Mouse (Mus musculus): Measurements from ENCODE around the gene Sbf2. TPM values are rescaled to one million over a fixed set of nuclear protein-coding genes. Genes with fewer than 3 reads are reported as not detected.

The Sbf2 gene
- polyA plus RNA-seq, 1 experiment = 5.5 TPM

DNA sequence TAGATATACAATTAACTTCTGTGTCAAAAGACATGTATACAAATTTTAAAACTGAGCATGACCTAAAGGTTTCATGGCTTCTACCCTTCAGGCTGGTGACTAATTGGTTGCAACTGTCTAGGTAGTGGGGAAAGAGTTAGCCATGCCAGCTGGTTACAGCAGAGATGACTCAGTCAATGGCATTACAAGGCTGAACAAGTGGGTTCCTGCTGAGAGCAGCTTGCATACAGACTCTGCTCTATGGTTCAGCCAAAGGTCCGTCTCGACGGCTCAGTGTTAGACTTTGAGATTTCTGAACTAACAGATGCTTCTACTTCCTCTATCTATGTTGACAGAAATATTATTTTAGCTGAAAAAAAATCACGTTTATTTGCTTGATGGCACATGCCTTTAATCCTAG is 277.1 kb downstream of the Sbf2 start:
- Histone ChIP-seq H3K36me3 (ENCODE audit: control insufficient read depth, insufficient read depth, low read length) (peaks cover 2% of the 10 kb centered on the region; the same call in 1 of the 2 replicates), H3K4me3 (ENCODE audit: extremely low read depth, insufficient read depth, insufficient read length) (no peak overlapping the region), H3K27ac (ENCODE audit: insufficient read depth, low read length) (no peak overlapping the region), H3K4me1 (ENCODE audit: control insufficient read depth, insufficient read depth, insufficient read length) (no peaks in the 10 kb centered on the region), H3K27me3 (ENCODE audit: control insufficient read depth, insufficient read depth, low read length) (no peaks in the 10 kb centered on the region)
- TF ChIP-seq POLR2A (IDR thresholded peaks at IDR 0.05; ENCODE audit: low read depth, low read length) (no peak), CTCF (IDR thresholded peaks at IDR 0.05; ENCODE audit: extremely low read depth, insufficient read depth, insufficient read length, insufficient replicate concordance) (no peak)
- WGBS = 67% methylated on average over 4 of the region's 4 CpGs
- DNase-seq (ENCODE audit: low read depth in 1 of 2, low spot score in 2 of 2) = no peak

DNA sequence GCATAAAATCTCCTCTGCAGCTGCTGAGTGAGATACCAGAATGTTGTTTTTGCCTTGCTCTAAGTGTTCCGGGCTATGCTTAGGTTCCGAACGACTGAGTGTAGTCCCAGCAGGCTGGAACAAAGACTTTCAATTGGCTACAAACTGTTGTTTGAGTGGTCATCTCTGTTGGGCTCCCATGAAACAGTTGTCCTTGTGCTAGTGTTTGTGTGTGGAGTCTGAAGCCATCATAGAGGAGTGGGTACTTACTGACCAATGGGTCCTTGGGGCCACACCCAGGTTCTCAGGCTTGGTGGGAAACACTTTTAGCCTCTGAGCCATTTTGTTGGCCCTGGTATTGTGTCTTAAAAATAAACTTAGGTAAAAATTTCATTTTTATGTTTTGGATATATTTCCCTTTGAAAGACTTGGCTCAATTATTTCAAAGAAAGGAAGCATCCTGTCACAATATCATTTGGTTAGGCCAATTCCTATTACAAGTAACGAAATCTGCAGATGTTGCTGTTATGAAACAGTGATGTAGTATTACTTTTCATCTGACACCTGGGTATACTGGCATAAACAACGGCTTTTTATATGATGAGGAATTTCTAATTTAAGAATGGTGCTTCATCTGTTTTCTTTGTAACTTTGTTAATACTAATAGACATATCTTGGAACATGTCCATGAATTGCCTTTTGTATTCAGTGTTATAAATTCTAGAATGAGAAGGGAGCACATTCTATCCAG is 289.2 kb downstream of the Sbf2 start:
- H3K4me3 ChIP-seq (ENCODE audit: extremely low read depth, insufficient read depth, insufficient read length) = no peak overlapping the region
- no peak overlapping the region for H3K27ac ChIP-seq (ENCODE audit: insufficient read depth, low read length)
- no peaks in the 10 kb centered on the region for H3K4me1 ChIP-seq (ENCODE audit: control insufficient read depth, insufficient read depth, insufficient read length)
- H3K27me3 ChIP-seq (ENCODE audit: control insufficient read depth, insufficient read depth, low read length) = no peaks in the 10 kb centered on the region
- WGBS = 94% methylated on average over 5 of the region's 5 CpGs
- DNase-seq (ENCODE audit: low read depth in 1 of 2, low spot score in 2 of 2) = no peak
- no peaks in the 10 kb centered on the region; the same call in 1 of the 2 replicates for H3K36me3 ChIP-seq (ENCODE audit: control insufficient read depth, insufficient read depth, low read length)
- no peak for TF ChIP-seq CTCF (IDR thresholded peaks at IDR 0.05; ENCODE audit: extremely low read depth, insufficient read depth, insufficient read length, insufficient replicate concordance)
- no peak for TF ChIP-seq POLR2A (IDR thresholded peaks at IDR 0.05; ENCODE audit: low read depth, low read length)

DNA sequence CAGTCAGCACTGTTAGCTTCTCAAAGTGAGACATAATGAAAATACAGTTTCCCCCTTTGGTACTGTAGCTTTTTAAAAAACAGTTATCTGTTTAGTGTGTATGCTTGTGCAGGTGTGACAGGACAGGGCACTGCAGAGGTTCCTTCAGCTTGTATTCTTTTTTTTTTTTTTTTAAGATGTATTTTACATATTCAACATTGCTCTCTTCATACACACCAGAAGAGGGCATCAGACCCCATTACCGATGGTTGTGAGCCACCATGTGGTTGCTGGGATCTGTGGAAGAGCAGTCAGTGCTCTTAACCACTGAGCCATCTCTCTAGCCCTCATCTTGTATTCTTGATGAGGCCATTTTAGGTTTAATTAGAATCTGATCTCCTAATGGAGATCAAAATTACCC is 289.9 kb downstream of the Sbf2 start:
- H3K4me3 ChIP-seq (ENCODE audit: extremely low read depth, insufficient read depth, insufficient read length) = no peak overlapping the region
- TF ChIP-seq CTCF (IDR thresholded peaks at IDR 0.05; ENCODE audit: extremely low read depth, insufficient read depth, insufficient read length, insufficient replicate concordance) (no peak), POLR2A (IDR thresholded peaks at IDR 0.05; ENCODE audit: low read depth, low read length) (no peak)
- H3K27me3 ChIP-seq (ENCODE audit: control insufficient read depth, insufficient read depth, low read length) = no peaks in the 10 kb centered on the region
- H3K36me3 ChIP-seq (ENCODE audit: control insufficient read depth, insufficient read depth, low read length) = no peaks in the 10 kb centered on the region; the same call in 1 of the 2 replicates
- H3K27ac ChIP-seq (ENCODE audit: insufficient read depth, low read length) = no peak overlapping the region
- no peaks in the 10 kb centered on the region for H3K4me1 ChIP-seq (ENCODE audit: control insufficient read depth, insufficient read depth, insufficient read length)
- DNase-seq (ENCODE audit: low read depth in 1 of 2, low spot score in 2 of 2) = no peak
- WGBS = 89% methylated on average over 1 of the region's 1 CpGs

DNA sequence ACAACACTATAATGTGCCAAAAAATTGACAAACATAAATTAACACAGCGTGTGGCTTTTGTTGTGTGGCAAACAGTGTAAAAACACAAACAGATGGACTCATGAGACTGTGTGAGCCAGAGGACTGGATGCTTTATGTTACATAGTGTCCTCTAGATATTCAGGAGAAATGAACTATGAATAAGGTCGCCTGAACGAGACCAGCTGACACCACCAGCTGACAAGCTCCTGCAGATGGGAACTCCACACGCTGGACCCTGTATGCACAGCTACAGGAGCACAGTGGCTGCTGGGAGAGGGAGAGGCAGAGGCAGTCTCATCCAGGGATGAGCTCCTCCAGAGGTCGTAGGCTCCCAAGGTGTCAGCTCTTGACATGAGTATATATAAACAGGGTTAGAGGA is 293.6 kb downstream of the Sbf2 start:
- TF ChIP-seq CTCF (IDR thresholded peaks at IDR 0.05; ENCODE audit: extremely low read depth, insufficient read depth, insufficient read length, insufficient replicate concordance) (no peak), POLR2A (IDR thresholded peaks at IDR 0.05; ENCODE audit: low read depth, low read length) (no peak)
- WGBS = 93% methylated on average over 5 of the region's 5 CpGs
- Histone ChIP-seq H3K27ac (ENCODE audit: insufficient read depth, low read length) (no peak overlapping the region), H3K4me1 (ENCODE audit: control insufficient read depth, insufficient read depth, insufficient read length) (no peaks in the 10 kb centered on the region), H3K4me3 (ENCODE audit: extremely low read depth, insufficient read depth, insufficient read length) (no peak overlapping the region), H3K36me3 (ENCODE audit: control insufficient read depth, insufficient read depth, low read length) (no peaks in the 10 kb centered on the region), H3K27me3 (ENCODE audit: control insufficient read depth, insufficient read depth, low read length) (no peaks in the 10 kb centered on the region)
- no peak for DNase-seq (ENCODE audit: low read depth in 1 of 2, low spot score in 2 of 2)

DNA sequence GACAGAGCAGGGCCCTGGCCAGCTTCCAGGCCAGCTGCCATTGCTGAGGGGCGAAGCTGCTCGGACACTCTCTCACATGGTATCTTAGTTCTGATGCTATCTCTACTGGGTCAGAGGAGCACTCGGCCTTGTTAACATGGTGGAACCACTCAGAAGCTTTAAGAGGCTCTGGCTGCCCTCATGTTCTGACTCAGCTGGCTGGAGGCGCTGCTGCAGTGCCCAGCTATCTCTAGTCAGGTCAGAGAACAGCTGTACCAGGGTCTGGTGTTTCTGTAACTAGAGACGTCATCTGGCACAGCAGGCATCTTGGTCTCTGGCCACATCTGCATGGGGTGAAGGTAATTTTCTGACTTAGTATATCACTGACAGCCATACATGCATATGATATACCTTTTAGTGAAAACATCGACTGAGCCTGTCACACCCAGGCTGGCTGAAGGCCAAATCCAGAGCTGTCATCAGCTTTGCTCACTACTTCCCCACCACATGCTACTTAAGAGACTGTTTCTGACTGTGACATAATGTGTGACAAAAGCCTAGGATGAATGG is 295.7 kb downstream of the Sbf2 start:
- no peaks in the 10 kb centered on the region for H3K4me1 ChIP-seq (ENCODE audit: control insufficient read depth, insufficient read depth, insufficient read length)
- TF ChIP-seq POLR2A (IDR thresholded peaks at IDR 0.05; ENCODE audit: low read depth, low read length) = no peak
- TF ChIP-seq CTCF (IDR thresholded peaks at IDR 0.05; ENCODE audit: extremely low read depth, insufficient read depth, insufficient read length, insufficient replicate concordance) = no peak
- DNase-seq (ENCODE audit: low read depth in 1 of 2, low spot score in 2 of 2) = no peak
- H3K4me3 ChIP-seq (ENCODE audit: extremely low read depth, insufficient read depth, insufficient read length) = no peak overlapping the region
- 69% methylated on average over 6 of the region's 6 CpGs for WGBS
- no peaks in the 10 kb centered on the region for H3K27me3 ChIP-seq (ENCODE audit: control insufficient read depth, insufficient read depth, low read length)
- H3K36me3 ChIP-seq (ENCODE audit: control insufficient read depth, insufficient read depth, low read length) = no peaks in the 10 kb centered on the region
- H3K27ac ChIP-seq (ENCODE audit: insufficient read depth, low read length) = no peak overlapping the region

DNA sequence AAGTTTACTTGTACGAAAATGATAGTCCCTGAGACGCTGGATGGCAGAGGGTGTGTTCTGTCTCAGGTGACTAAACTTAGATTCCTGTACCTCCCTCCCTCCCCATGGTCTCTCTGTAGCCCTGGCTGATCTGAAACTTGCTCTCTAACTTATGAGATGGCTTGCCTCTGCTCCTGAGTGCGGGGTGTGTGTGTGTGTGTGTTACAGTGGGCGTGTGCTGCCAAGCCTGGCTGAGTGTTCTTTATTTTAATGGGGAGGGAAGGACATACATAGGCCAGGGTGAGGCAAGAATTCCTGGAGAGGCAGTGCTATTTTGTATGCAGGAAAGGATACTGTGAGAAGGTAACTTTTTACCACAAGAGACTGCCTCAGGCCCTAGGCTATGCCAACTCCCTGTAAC is 297.3 kb downstream of the Sbf2 start:
- peaks cover 2% of the 10 kb centered on the region; the same call in 1 of the 2 replicates for H3K4me1 ChIP-seq (ENCODE audit: control insufficient read depth, insufficient read depth, insufficient read length)
- TF ChIP-seq POLR2A (IDR thresholded peaks at IDR 0.05; ENCODE audit: low read depth, low read length) (no peak), CTCF (IDR thresholded peaks at IDR 0.05; ENCODE audit: extremely low read depth, insufficient read depth, insufficient read length, insufficient replicate concordance) (no peak)
- WGBS = 87% methylated on average over 4 of the region's 4 CpGs

DNA sequence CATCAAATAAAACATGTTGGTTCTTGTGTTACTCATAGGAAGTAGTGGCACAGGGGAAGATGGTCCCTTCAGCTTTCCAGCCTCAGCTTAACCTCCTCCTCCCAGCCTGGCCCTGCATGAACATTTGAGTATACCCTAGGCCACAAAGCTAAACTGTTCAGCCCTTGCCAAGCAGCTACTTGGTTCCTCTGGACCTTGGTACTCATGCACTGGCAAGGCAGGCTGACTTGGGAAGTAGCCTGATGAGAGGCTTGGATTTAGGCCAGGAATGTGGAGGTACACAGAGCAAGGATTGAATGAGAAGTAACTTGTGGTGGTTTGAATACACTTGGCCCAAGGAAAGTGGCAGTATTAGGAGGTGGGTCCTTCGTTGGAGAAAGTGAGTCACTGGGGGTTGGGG is 299.4 kb downstream of the Sbf2 start:
- Histone ChIP-seq H3K4me1 (ENCODE audit: control insufficient read depth, insufficient read depth, insufficient read length) (peaks cover 2% of the 10 kb centered on the region; the same call in 1 of the 2 replicates), H3K27me3 (ENCODE audit: control insufficient read depth, insufficient read depth, low read length) (no peaks in the 10 kb centered on the region), H3K36me3 (ENCODE audit: control insufficient read depth, insufficient read depth, low read length) (no peaks in the 10 kb centered on the region), H3K27ac (ENCODE audit: insufficient read depth, low read length) (no peak overlapping the region), H3K4me3 (ENCODE audit: extremely low read depth, insufficient read depth, insufficient read length) (no peak overlapping the region)
- TF ChIP-seq POLR2A (IDR thresholded peaks at IDR 0.05; ENCODE audit: low read depth, low read length) (no peak), CTCF (IDR thresholded peaks at IDR 0.05; ENCODE audit: extremely low read depth, insufficient read depth, insufficient read length, insufficient replicate concordance) (no peak)
- no peak for DNase-seq (ENCODE audit: low read depth in 1 of 2, low spot score in 2 of 2)
- WGBS = 88% methylated on average over 1 of the region's 1 CpGs

More for the DNA sequence above, 297.3 kb downstream of the Sbf2 start:
- no peak for DNase-seq (ENCODE audit: low read depth in 1 of 2, low spot score in 2 of 2)
- Histone ChIP-seq H3K4me3 (ENCODE audit: extremely low read depth, insufficient read depth, insufficient read length) (no peak overlapping the region), H3K36me3 (ENCODE audit: control insufficient read depth, insufficient read depth, low read length) (no peaks in the 10 kb centered on the region), H3K27me3 (ENCODE audit: control insufficient read depth, insufficient read depth, low read length) (no peaks in the 10 kb centered on the region), H3K27ac (ENCODE audit: insufficient read depth, low read length) (no peak overlapping the region)

Data from spleen, adult 2 months (tissue).